8 mouse cellular contexts compared by ENCODE assay signal in genomic region chr5:41843419-41844146, GRCm38 (mm10). TPM values are rescaled to one million over a fixed set of nuclear protein-coding genes. Genes with fewer than 3 reads are reported as not detected.
A peak's percentile ranks its signal among the peaks of the same experiment; 100 is the strongest.
DNase-seq lines count a peak whose midpoint lies in the region; ATAC-seq and TF ChIP-seq lines count a peak whose summit lies in the region.

No protein-coding gene starts in this region.

- TF ChIP-seq CTCF in kidney, adult 2 months (conservative IDR thresholded peaks at IDR 0.05; ENCODE audit: insufficient read depth, insufficient read length, low read depth, low read length), result no peak
- TF ChIP-seq CTCF in ES-Bruce4 (IDR thresholded peaks at IDR 0.05; ENCODE audit: low read depth, low read length), result no peak
- no peak for TF ChIP-seq CTCF in cortical plate, adult 2 months (IDR thresholded peaks at IDR 0.05; ENCODE audit: extremely low read depth, insufficient read depth, low read length)
- TF ChIP-seq CTCF in hindbrain, postnatal 0 days (IDR thresholded peaks at IDR 0.05; ENCODE audit: low read depth), result no peak
- no peak for TF ChIP-seq CTCF in midbrain, postnatal 0 days (IDR thresholded peaks at IDR 0.05)

- 0 out of 2 replicates have a peak, but pooled peaks cover 4% of the 10 kb centered on the region for H3K9me3 ChIP-seq in ES-Bruce4 (replicated peaks; ENCODE audit: control insufficient read depth, insufficient read depth, low read length, poor library complexity, severe bottlenecking)
- no peaks in the 10 kb centered on the region for H3K9me3 ChIP-seq in hindbrain, postnatal 0 days (ENCODE audit: low read length)
- H3K9me3 ChIP-seq in midbrain, postnatal 0 days (ENCODE audit: low read length), result no peaks in the 10 kb centered on the region

- no peak for TF ChIP-seq POLR2A in kidney, adult 2 months (IDR thresholded peaks at IDR 0.05; ENCODE audit: low read depth, low read length)
- no peak for TF ChIP-seq POLR2A in ES-Bruce4 (IDR thresholded peaks at IDR 0.05; ENCODE audit: insufficient read depth, low read length)
- TF ChIP-seq POLR2A in cortical plate, adult 2 months (IDR thresholded peaks at IDR 0.05; ENCODE audit: extremely low read depth, insufficient read depth, low read length), result no peak

- peaks cover 7% of the 10 kb centered on the region; the same call in 1 of the 2 replicates for H3K4me1 ChIP-seq in kidney, adult 2 months (ENCODE audit: control insufficient read depth, insufficient read depth, low read length)
- H3K4me1 ChIP-seq in ES-Bruce4 (ENCODE audit: control insufficient read depth, insufficient read depth, low read length), result no peaks in the 10 kb centered on the region
- H3K4me1 ChIP-seq in cortical plate, adult 2 months (ENCODE audit: control insufficient read depth, insufficient read depth, low read length), result peaks cover 6% of the 10 kb centered on the region
- H3K4me1 ChIP-seq in hindbrain, postnatal 0 days (ENCODE audit: insufficient read depth, low read length), result peaks cover 11% of the 10 kb centered on the region
- H3K4me1 ChIP-seq in midbrain, postnatal 0 days (ENCODE audit: insufficient read depth, low read length), result peaks cover 12% of the 10 kb centered on the region; the same call in 1 of the 2 replicates

- no peaks in the 10 kb centered on the region for H3K27me3 ChIP-seq in kidney, adult 2 months (replicated peaks; ENCODE audit: control insufficient read depth, insufficient read depth, low read length)
- no peaks in the 10 kb centered on the region for H3K27me3 ChIP-seq in ES-Bruce4 (ENCODE audit: control insufficient read depth, insufficient read depth, low read length, poor library complexity, severe bottlenecking)
- no peaks in the 10 kb centered on the region for H3K27me3 ChIP-seq in hindbrain, postnatal 0 days (ENCODE audit: insufficient read depth, low read length)
- H3K27me3 ChIP-seq in midbrain, postnatal 0 days (ENCODE audit: insufficient read depth, low read length), result no peaks in the 10 kb centered on the region

- DNase-seq in kidney, adult 2 months, result peak; percentile 6
- no peak for DNase-seq in kidney, postnatal 4 days
- DNase-seq in hindbrain, postnatal 0 days (ENCODE audit: low spot score), result peak; percentile 3
- DNase-seq in midbrain, postnatal 0 days (ENCODE audit: low spot score), result no peak
- no peak for DNase-seq in urinary bladder, postnatal 10 days (ENCODE audit: low spot score)
- no peak for DNase-seq in gastrocnemius, postnatal 25 days

- H3K36me3 ChIP-seq in kidney, adult 2 months (ENCODE audit: control insufficient read depth, insufficient read depth, low read length), result no peaks in the 10 kb centered on the region
- H3K36me3 ChIP-seq in ES-Bruce4 (ENCODE audit: control insufficient read depth, insufficient read depth, low read length, poor library complexity, severe bottlenecking), result no peaks in the 10 kb centered on the region
- no peaks in the 10 kb centered on the region for H3K36me3 ChIP-seq in hindbrain, postnatal 0 days (ENCODE audit: insufficient read depth, low read length)
- H3K36me3 ChIP-seq in midbrain, postnatal 0 days (ENCODE audit: insufficient read depth, low read length), result no peaks in the 10 kb centered on the region

- peak overlapping the region; percentile 85 for H3K4me2 ChIP-seq in hindbrain, postnatal 0 days (ENCODE audit: low read depth, low read length)
- H3K4me2 ChIP-seq in midbrain, postnatal 0 days (ENCODE audit: low read depth, low read length, poor library complexity, severe bottlenecking), result peak overlapping the region; percentile 71

- ATAC-seq in hindbrain, postnatal 0 days, result peak; percentile 76; the same call in 1 of the 2 replicates
- peak; percentile 70 for ATAC-seq in midbrain, postnatal 0 days (ENCODE audit: low FRiP score)

- no peak for TF ChIP-seq EP300 in ES-Bruce4 (IDR thresholded peaks at IDR 0.05; ENCODE audit: insufficient read depth, low read depth, low read length)

- no peak overlapping the region for H3K27ac ChIP-seq in kidney, adult 2 months (ENCODE audit: insufficient read depth, low read depth, low read length)
- H3K27ac ChIP-seq in ES-Bruce4 (ENCODE audit: insufficient read depth, low read length), result no peak overlapping the region
- no peak overlapping the region for H3K27ac ChIP-seq in cortical plate, adult 2 months (ENCODE audit: insufficient read depth, low read length)
- peak overlapping the region; percentile 79 for H3K27ac ChIP-seq in hindbrain, postnatal 0 days
- peak overlapping the region; percentile 55; the same call in 1 of the 2 replicates for H3K27ac ChIP-seq in midbrain, postnatal 0 days (ENCODE audit: low read depth, low read length)

- H3K4me3 ChIP-seq in kidney, adult 2 months (ENCODE audit: insufficient read depth, low read depth, low read length), result peak overlapping the region; percentile 78
- peak overlapping the region; percentile 94 for H3K4me3 ChIP-seq in ES-Bruce4 (ENCODE audit: low read depth, low read length)
- peak overlapping the region; percentile 91 for H3K4me3 ChIP-seq in cortical plate, adult 2 months (ENCODE audit: insufficient read depth, low read length)
- H3K4me3 ChIP-seq in hindbrain, postnatal 0 days (ENCODE audit: low read length), result peak overlapping the region; percentile 100
- peak overlapping the region; percentile 97 for H3K4me3 ChIP-seq in midbrain, postnatal 0 days (ENCODE audit: low read depth, low read length)

- under 1% methylated on average over 46 of the region's 46 CpGs for WGBS in kidney, adult 2 months
- under 1% methylated on average over 43 of the region's 46 CpGs for WGBS in hindbrain, postnatal 0 days
- WGBS in midbrain, postnatal 0 days, result 1% methylated on average over 35 of the region's 46 CpGs

- peak overlapping the region; percentile 93 for H3K9ac ChIP-seq in ES-Bruce4 (ENCODE audit: low read depth, poor library complexity, severe bottlenecking)
- peak overlapping the region; percentile 96 for H3K9ac ChIP-seq in hindbrain, postnatal 0 days (replicated peaks; ENCODE audit: low read length)
- peak overlapping the region; percentile 68 for H3K9ac ChIP-seq in midbrain, postnatal 0 days (replicated peaks; ENCODE audit: low read length, poor library complexity, severe bottlenecking)

RNA-seq across cellular contexts. Expression of gene Bod1l, which starts 0.5 kb away (rescaled TPM):
- polyA plus RNA-seq in kidney, adult 2 months (2012; rRNA removed), result 3.2 and 3.6 TPM in 2 replicates
- polyA plus RNA-seq in ES-Bruce4 (2011; ENCODE audit: insufficient read depth, insufficient read length, low read depth, missing spikeins), result 38.4 and 41.0 TPM in 2 replicates
- polyA plus RNA-seq in cortical plate, adult 2 months (2012; rRNA removed), result 16.0 and 17.1 TPM in 2 replicates
- 14.0 and 14.7 TPM in 2 replicates for total RNA-seq in hindbrain, postnatal 0 days (2014; rRNA removed)
- 29.4 and 29.5 TPM in 2 replicates for polyA plus RNA-seq in hindbrain, postnatal 0 days (2015; fragmentation: Nextera tagmentation; extraction: Ambion mirVana)
- 16.6 and 20.0 TPM in 2 replicates for total RNA-seq in midbrain, postnatal 0 days (2014; rRNA removed)
- 24.2 and 30.6 TPM in 2 replicates for polyA plus RNA-seq in midbrain, postnatal 0 days (2015; fragmentation: Nextera tagmentation; extraction: Ambion mirVana)
- total RNA-seq in gastrocnemius, postnatal 25 days (2021), result 10 to 100 TPM; 13.0 to 14.0 TPM

Comparison
In these comparisons a context has a peak if more than half of its experiments do, and no peak if none do; other contexts are left out.
1. DNase-seq: peak in kidney, adult 2 months (single experiment) and hindbrain, postnatal 0 days (single experiment); none in kidney, postnatal 4 days (0 of 2), midbrain, postnatal 0 days (single experiment), urinary bladder, postnatal 10 days (single experiment) and gastrocnemius, postnatal 25 days (single experiment).
2. H3K27ac ChIP-seq: peak in hindbrain, postnatal 0 days (single experiment) and midbrain, postnatal 0 days (single experiment); none in kidney, adult 2 months (single experiment), ES-Bruce4 (single experiment) and cortical plate, adult 2 months (single experiment).
3. Peak in every context shown above with its lines, with median percentiles within 50 percentile points of each other: H3K4me3 ChIP-seq and H3K9ac ChIP-seq.